Mouse (Mus musculus) neural tube, embryonic 13.5 days (tissue): ENCODE results near the gene Fbxl3. TPM values are rescaled to one million over a fixed set of nuclear protein-coding genes. Genes with fewer than 3 reads are reported as not detected.
A peak's percentile ranks its signal among the peaks of the same experiment; 100 is the strongest.

Experiments used
- ATAC-seq: fragments of 200-750 bp; cut with Nextera tagmentation; 2 replicates; pipeline ENCODE4 v1.8.0; 2017; ENCODE audit warnings: low read depth, mild to moderate bottlenecking, moderate TSS enrichment, moderate library complexity
- H3K27ac ChIP-seq: fragments of 300-500 bp; sonication (generic); replicated peaks from 2 replicates; pipeline ENCODE4 v1.5.1; 2015; ENCODE audit warnings: moderate library complexity, mild to moderate bottlenecking, inconsistent platforms
- H3K27me3 ChIP-seq: fragments of 300-500 bp; sonication (generic); 2 replicates; pipeline ENCODE4 v1.6.1; 2015; ENCODE audit warnings: mild to moderate bottlenecking, inconsistent platforms
- H3K36me3 ChIP-seq: fragments of 300-500 bp; sonication (generic); 2 replicates; pipeline ENCODE4 v1.6.1; 2015; ENCODE audit warnings: mild to moderate bottlenecking, inconsistent platforms
- H3K4me1 ChIP-seq: fragments of 300-500 bp; sonication (generic); replicated peaks from 2 replicates; pipeline ENCODE4 v1.6.1; 2015; ENCODE audit warnings: inconsistent platforms
- H3K4me2 ChIP-seq: fragments of 300-500 bp; sonication (generic); 2 replicates; pipeline ENCODE4 v1.6.1; 2015; ENCODE audit warnings: inconsistent platforms, mild to moderate bottlenecking, moderate library complexity
- H3K4me3 ChIP-seq: fragments of 300-500 bp; sonication (generic); 2 replicates; pipeline ENCODE4 v1.5.1; 2015; ENCODE audit warnings: mild to moderate bottlenecking, inconsistent platforms
- H3K9ac ChIP-seq: fragments of 300-500 bp; sonication (generic); 2 replicates; pipeline ENCODE4 v1.6.1; 2015; ENCODE audit warnings: moderate library complexity, mild to moderate bottlenecking, inconsistent platforms
- H3K9me3 ChIP-seq: fragments of 300-500 bp; sonication (generic); 2 replicates; pipeline ENCODE4 v1.6.1; 2016; ENCODE audit warnings: inconsistent platforms
- WGBS: fragments of 180-500 bp; shearing (Covaris S2); methylation state at CpG from one replicate; pipeline ENCODE4 v1.1.7; 2015; 5-methylcytosine and 5-hydroxymethylcytosine counted together
- polyA plus RNA-seq: library from polyadenylated mRNA; unstranded; fragments of >200 nt; fragmentation: Nextera tagmentation; extraction: Ambion mirVana; gene quantifications from 2 replicates; pipeline ENCODE4 v1.2.1, GENCODE M21; 2015

The Fbxl3 gene
- polyA plus RNA-seq, 1 experiment from 2014 or later, result 26.5 TPM

GRCm38 (mm10) chr14:103065294-103066167 is 33.8 kb downstream of the Fbxl3 start:
- Histone ChIP-seq H3K4me1 (peaks cover 7% of the 10 kb centered on the region), H3K27me3 (no peaks in the 10 kb centered on the region), H3K4me3 (no peak overlapping the region), H3K9me3 (no peaks in the 10 kb centered on the region), H3K4me2 (no peak overlapping the region), H3K9ac (no peak overlapping the region), H3K36me3 (no peaks in the 10 kb centered on the region), H3K27ac (no peak overlapping the region)
- WGBS, result 12% methylated on average over 10 of the region's 10 CpGs
- no peak for ATAC-seq

DNA sequence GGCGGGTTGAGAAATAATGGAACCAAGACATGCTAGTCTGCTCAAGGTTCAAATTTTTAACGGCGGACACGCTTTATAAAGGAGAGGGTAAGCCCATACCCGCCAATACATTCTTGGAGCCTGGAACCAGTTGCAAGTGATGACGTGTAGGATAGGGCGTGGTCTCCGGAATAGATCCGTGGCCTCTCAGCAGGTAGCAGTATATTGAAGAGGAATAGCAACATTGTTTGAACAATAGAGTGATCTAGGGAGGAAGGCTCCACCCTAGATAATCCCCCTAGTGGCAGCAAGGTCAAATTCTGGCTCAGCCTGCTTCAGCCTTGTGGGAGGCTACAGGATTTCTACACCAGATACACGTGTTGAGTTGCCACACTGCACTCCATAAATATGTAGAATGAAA is 39.9 kb downstream of the Fbxl3 start:
- no peaks in the 10 kb centered on the region for H3K27me3 ChIP-seq
- H3K4me1 ChIP-seq, result no peaks in the 10 kb centered on the region
- WGBS, result 89% methylated on average over 10 of the region's 10 CpGs
- no peak overlapping the region for H3K4me3 ChIP-seq
- no peak overlapping the region for H3K9ac ChIP-seq
- no peak for ATAC-seq
- no peak overlapping the region for H3K4me2 ChIP-seq
- no peak overlapping the region for H3K27ac ChIP-seq
- no peaks in the 10 kb centered on the region for H3K9me3 ChIP-seq
- H3K36me3 ChIP-seq, result no peaks in the 10 kb centered on the region

DNA sequence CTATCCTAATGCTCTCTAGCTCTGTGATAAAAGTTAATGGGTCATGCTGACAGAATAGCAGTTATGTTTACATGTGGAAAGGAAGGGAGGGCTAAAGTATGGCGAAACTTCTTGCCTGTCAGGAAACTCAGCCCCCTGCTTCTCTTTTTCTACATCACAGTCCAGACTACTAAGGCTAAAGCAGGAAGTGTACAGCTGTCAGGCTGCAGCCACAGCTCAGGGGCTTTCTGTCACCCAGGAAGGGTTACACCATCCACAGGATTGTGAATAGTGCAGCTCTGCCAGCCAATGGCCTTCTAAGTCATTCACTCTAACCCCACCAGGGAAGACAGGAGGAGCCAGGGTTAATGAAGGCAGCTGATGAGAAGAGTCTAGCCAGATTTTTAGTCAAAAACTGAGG is 40.4 kb downstream of the Fbxl3 start:
- 78% methylated on average over 1 of the region's 1 CpGs for WGBS
- ATAC-seq, result no peak
- H3K27me3 ChIP-seq, result no peaks in the 10 kb centered on the region
- H3K9me3 ChIP-seq, result no peaks in the 10 kb centered on the region
- no peak overlapping the region for H3K9ac ChIP-seq
- no peak overlapping the region for H3K4me3 ChIP-seq
- no peak overlapping the region for H3K4me2 ChIP-seq
- no peaks in the 10 kb centered on the region for H3K36me3 ChIP-seq
- H3K27ac ChIP-seq, result no peak overlapping the region
- no peaks in the 10 kb centered on the region for H3K4me1 ChIP-seq

- Histone ChIP-seq H3K4me2 (no peak overlapping the region), H3K4me1 (no peaks in the 10 kb centered on the region), H3K9ac (no peak overlapping the region), H3K9me3 (no peaks in the 10 kb centered on the region), H3K4me3 (no peak overlapping the region), H3K27me3 (no peaks in the 10 kb centered on the region), H3K36me3 (no peaks in the 10 kb centered on the region), H3K27ac (no peak overlapping the region)
- ATAC-seq, result no peak
- WGBS, result 91% methylated on average over 7 of the region's 7 CpGs
Measured at GRCm38 (mm10) chr14:103056601-103057000, 42.8 kb downstream of the Fbxl3 start.

- Histone ChIP-seq H3K4me2 (no peak overlapping the region), H3K4me3 (no peak overlapping the region), H3K27ac (no peak overlapping the region), H3K27me3 (no peaks in the 10 kb centered on the region), H3K36me3 (no peaks in the 10 kb centered on the region), H3K9ac (no peak overlapping the region), H3K4me1 (no peaks in the 10 kb centered on the region), H3K9me3 (no peaks in the 10 kb centered on the region)
- no peak for ATAC-seq
- WGBS, result 87% methylated on average over 13 of the region's 13 CpGs
Measured at GRCm38 (mm10) chr14:103054731-103055130, 44.6 kb downstream of the Fbxl3 start.

DNA sequence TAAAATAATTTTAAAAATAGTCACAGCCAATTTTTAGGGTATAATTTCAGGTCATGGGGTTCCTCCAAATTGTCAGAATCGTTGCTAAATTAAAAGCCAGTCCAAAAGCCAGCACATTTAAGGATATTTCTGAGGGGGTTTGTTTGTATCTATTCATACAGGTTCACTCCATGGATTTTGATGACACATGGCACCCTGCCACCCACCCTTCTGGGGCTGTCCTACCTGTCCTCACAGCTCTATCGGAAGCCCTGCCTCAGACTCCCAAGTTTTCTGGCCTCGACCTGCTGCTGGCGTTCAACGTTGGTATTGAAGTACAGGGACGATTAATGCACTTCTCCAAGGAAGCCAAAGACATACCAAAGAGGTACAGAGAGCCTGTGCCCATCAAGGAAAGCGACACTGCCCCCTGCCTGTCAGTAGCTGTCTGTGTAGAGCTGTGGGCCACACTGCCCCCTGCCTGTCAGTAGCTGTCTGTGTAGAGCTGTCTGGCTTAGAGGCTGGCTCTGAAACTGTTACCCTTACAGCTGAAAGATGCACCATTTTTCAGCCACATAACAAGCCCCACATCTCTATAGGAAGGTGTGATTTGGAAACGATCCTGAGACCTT is 48.1 kb downstream of the Fbxl3 start:
- H3K9ac ChIP-seq, result no peak overlapping the region
- H3K4me3 ChIP-seq, result no peak overlapping the region
- peak; percentile 75 for ATAC-seq
- H3K9me3 ChIP-seq, result no peaks in the 10 kb centered on the region
- no peaks in the 10 kb centered on the region for H3K27me3 ChIP-seq
- no peaks in the 10 kb centered on the region for H3K36me3 ChIP-seq
- no peak overlapping the region for H3K27ac ChIP-seq
- 38% methylated on average over 8 of the region's 8 CpGs for WGBS
- no peaks in the 10 kb centered on the region for H3K4me1 ChIP-seq
- no peak overlapping the region for H3K4me2 ChIP-seq

GRCm38 (mm10) chr14:103048292-103049086 is 50.9 kb downstream of the Fbxl3 start:
- Histone ChIP-seq H3K9ac (no peak overlapping the region), H3K4me2 (no peak overlapping the region), H3K4me1 (no peaks in the 10 kb centered on the region), H3K27ac (no peak overlapping the region), H3K4me3 (no peak overlapping the region), H3K36me3 (no peaks in the 10 kb centered on the region), H3K9me3 (no peaks in the 10 kb centered on the region), H3K27me3 (no peaks in the 10 kb centered on the region)
- 88% methylated on average over 11 of the region's 11 CpGs for WGBS
- no peak for ATAC-seq

DNA sequence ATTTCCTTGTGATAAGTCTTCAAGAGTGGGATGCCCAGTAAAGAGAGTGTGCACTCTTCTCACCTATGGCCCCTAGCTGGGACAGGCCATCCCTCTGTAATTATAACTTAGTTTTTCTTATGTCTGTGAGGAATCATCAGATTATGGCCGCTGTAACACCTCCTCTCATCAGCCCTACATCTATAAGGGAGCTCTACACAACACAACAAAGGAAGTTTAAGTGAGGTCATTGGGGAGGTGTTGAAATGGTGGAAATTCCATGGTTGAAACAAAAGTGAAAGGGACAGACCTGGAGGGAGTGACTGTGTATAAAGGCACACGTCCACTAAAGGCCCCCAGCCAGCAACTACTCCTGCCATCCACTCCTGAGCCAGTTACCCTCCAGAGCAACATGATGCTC is 52.7 kb downstream of the Fbxl3 start, which contains the start of gene Acod1:
Gene Acod1 (plus strand): TSS at position 301 of the 400 bp plus-strand sequence.
- Histone ChIP-seq H3K27me3 (no peaks in the 10 kb centered on the region), H3K36me3 (no peaks in the 10 kb centered on the region), H3K27ac (no peak within 1 kb of the TSS), H3K4me1 (no peaks in the 10 kb centered on the region), H3K9ac (no peak within 1 kb of the TSS), H3K9me3 (no peaks in the 10 kb centered on the region), H3K4me2 (no peak within 1 kb of the TSS), H3K4me3 (no peak within 1 kb of the TSS)
- ATAC-seq, result no peak
- 74% methylated on average over 2 of the region's 2 CpGs for WGBS

DNA sequence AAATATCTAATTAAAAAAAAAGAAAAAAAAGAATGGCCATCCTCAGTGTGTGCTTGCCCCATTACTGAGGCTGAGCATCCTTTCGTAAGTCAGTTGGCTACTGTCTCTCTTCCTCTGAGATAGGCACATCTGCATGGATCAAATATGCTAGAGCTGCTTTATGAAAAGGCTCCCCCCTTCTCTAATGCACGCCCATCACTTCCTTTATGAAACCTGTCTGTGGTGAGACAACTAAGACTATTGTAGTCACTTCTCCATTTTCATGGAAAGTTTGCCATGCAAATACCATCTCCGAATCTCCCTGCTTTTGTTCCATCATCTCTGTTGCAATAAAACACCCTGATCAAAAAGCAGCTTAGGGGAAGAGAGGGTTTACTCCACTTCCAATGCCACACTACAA is 62.4 kb downstream of the Fbxl3 start:
- H3K9me3 ChIP-seq, result no peaks in the 10 kb centered on the region
- no peak overlapping the region for H3K4me3 ChIP-seq
- no peaks in the 10 kb centered on the region for H3K36me3 ChIP-seq
- WGBS, result 80% methylated on average over 3 of the region's 3 CpGs
- H3K27ac ChIP-seq, result no peak overlapping the region
- no peaks in the 10 kb centered on the region for H3K27me3 ChIP-seq
- no peaks in the 10 kb centered on the region for H3K4me1 ChIP-seq
- no peak overlapping the region for H3K9ac ChIP-seq
- ATAC-seq, result no peak
- H3K4me2 ChIP-seq, result no peak overlapping the region

GRCm38 (mm10) chr14:103034076-103034475 is 65.3 kb downstream of the Fbxl3 start:
- WGBS, result 84% methylated on average over 9 of the region's 9 CpGs
- no peaks in the 10 kb centered on the region for H3K27me3 ChIP-seq
- H3K4me1 ChIP-seq, result no peaks in the 10 kb centered on the region
- H3K4me2 ChIP-seq, result no peak overlapping the region
- no peak overlapping the region for H3K4me3 ChIP-seq
- ATAC-seq, result no peak
- no peak overlapping the region for H3K9ac ChIP-seq
- no peaks in the 10 kb centered on the region for H3K36me3 ChIP-seq
- H3K27ac ChIP-seq, result no peak overlapping the region
- H3K9me3 ChIP-seq, result no peaks in the 10 kb centered on the region

DNA sequence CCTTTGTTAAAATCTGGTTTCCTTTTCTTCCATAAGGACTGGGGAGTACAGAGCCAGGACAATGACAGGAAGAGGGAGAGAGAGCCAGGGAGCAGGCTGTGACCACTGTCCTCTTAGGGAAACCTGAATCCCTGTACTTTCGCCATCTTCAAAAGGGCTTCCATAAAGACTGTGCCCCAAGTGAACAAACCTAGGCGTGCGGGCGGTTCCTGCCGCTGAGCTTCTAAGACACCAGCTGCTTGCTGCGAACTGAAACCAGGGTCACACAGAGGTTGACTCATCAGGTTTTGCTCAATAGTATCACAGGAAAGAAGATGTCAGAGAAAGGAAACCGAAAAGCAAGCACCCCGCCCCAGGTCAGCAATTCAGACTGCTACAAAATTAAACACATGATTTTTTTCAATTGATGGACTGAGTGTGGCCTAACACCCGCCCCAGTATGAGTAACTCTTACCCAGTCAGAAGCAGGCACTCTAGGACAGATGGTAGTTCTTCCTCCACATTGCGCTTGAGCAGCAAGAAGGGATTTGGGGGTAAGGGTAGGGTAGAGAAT is 66.0 kb downstream of the Fbxl3 start:
- H3K4me1 ChIP-seq, result no peaks in the 10 kb centered on the region
- WGBS, result 79% methylated on average over 10 of the region's 10 CpGs
- no peak overlapping the region for H3K9ac ChIP-seq
- H3K4me3 ChIP-seq, result no peak overlapping the region
- H3K4me2 ChIP-seq, result no peak overlapping the region
- H3K27me3 ChIP-seq, result no peaks in the 10 kb centered on the region
- no peak for ATAC-seq
- no peaks in the 10 kb centered on the region for H3K36me3 ChIP-seq
- H3K27ac ChIP-seq, result no peak overlapping the region
- no peaks in the 10 kb centered on the region for H3K9me3 ChIP-seq
